Mouse (Mus musculus) urinary bladder, postnatal 14 days (tissue): ENCODE data around the gene Lum.

Experiments used
- DNase-seq: peaks from one replicate; pipeline ENCODE4 v3.0.0; 2021; ENCODE audit warnings: low spot score

Lum gene

DNA sequence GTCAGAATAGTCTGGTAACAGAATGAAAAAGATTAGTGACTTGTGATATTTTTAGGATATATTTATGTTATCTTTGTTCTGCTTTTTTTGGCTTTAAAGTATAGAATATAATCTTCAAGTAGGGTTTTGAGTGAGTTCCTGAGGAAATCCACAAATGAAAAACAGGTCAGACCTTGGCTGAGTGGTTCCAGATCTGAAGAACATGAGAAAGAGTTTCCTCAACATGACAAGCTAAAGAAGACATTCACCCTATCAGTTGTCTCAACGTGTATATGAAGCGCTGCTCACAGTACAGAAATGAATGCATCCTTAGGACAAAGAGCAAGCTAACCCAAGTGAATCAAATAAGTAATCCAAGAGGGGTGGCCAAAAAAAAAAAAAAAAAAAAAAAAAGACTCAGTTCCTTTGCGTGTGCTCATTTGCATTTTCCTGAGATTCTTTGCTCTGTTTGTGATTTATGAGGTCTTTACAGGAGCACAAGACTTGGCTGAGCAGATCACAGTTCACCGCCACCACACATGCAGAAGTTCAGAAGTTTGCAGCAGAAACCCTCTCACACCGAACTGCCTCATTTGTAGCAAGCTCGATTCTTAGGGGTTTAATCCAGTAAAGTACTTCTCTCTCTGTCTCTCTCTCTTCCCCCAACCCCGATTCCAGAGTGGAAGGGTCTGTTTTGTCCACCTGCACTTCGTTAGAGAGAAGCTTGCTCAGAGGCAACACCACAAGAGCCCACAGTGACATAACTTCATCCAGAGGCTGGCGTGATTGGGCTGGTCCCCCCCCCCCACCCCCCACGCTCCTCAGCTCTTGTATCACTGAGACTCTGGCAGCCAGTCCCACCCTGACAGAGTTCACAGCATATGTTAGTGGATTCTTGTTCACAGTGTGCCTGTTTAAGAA is at the start of gene Lum:
Lum (plus strand) TSS at position 172 of the 900 bp plus-strand sequence.
- peak; percentile 10 for DNase-seq

DNA sequence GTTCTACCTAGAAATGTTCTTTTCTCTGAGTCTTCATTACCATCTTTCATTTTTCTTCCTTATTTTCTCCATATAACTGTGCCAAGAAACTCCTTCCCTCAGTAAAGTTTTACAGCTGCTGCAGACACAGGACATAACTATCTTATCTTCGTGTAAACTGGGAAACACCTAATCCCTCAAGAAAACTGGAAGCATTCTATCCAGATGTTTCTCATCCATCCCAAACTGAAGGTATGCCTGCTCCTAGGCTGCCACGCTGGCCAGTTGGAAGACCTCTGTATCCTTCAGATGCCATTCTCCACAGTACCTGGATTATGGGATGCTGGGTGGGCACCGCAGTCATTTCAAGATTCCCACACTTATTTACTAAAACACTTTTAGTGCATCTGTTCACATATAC is 41.6 kb upstream of the Lum start:
- no peak for DNase-seq

DNA sequence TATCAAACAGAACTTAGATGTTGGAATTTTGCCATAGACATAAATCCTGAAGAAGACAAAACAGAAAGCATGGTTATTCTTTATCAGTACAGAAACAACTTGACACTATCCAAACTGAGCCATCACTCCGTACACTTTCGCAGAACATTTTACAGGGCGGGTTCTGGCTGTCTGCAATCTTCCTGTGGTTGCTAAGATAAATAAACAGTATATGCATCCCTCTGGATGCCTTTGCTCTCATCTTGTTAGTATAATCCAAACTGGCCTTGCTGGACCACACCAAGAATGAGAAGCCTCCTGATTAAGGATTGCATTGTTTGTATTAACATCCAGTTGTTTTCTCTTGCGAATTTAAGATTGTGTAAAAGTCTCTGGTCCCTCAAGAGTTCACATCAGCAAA is 29.2 kb upstream of the Lum start:
- no peak for DNase-seq

DNA sequence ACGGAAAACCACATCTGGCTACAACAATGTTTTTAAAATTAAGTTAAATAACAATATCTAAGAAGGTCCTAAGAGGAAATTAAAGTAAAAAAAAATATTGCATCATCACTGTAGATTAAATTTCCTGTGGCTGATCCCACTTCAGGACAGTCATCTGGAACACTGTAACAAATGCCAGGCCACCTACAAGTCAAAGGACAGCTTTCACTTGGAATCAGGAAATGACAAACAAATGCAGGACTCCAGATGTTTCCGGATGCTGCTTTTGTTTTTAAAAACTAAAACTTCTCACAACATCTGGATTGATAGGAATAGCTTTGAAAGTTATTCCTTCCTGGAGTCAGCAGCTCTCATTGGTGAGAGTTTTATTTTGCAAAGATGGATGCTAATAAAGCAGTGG is 28.0 kb upstream of the Lum start:
- no peak for DNase-seq

DNA sequence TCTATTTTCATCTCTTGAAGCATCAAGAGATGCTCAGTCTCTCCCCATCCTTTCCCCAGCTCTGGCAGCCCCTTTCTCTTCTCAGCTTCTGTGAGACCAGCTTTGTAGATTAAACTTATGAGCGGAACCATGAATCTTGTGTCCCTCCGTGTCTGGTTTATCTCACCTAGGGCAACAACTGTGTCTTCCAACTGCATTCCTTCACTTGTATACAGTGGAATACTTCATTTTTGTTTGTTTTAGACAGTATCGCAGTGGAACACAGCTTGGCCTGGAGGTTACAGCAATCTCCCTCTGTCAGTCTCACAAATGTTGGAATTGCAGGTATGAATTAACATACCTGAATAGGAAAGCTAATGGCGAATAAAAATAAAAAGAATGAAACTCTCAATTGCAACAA is 26.7 kb upstream of the Lum start:
- no peak for DNase-seq

DNA sequence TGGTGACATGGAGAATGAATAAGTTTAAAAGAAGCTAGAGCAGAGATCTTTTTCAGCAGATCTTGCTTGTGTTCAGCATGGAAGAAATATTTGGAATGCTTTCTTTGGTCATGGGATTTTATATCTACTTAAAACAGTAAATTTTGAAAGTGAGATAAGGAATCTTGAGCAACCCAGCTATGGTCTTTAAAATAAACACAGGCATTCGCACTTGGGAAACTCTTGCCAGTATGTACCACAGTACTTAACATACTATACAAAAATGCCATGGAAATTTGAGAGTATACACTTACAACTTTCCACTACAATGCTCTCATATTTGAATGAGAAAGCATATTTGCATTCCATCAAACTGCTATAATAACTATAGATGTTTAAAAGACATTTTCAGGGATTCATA is 17.2 kb upstream of the Lum start:
- no peak for DNase-seq

DNA sequence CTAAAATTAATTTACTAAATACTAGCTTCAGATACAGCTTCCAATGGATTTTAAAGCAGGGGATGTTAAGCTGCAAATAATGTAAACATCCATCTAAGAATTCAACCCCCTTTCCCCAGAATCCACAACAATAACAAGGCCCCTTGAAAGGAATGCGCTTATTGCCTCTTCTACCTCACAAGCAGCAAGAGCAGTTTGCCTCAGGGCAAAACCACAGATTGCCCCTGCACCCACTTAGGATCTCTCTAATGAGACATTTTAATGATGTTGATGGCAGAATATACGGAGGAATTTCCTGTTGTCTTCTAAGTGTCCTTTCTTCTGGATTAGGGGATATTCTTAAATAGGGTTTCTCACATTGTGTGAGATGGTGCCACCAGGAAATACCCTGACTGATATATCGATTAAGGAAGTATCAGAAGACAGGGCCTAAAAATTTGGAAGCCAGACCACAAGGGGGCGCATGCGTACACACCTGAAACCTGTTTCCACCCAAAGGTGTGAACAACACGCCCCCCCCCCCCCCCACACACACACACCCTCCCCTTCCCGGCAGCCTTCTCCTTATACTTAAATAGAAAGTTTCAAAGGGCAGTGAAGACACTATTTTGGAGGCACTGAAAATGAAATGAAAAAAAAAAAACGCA is 2.7 kb downstream of the Lum start:
- peak; percentile 15 for DNase-seq

DNA sequence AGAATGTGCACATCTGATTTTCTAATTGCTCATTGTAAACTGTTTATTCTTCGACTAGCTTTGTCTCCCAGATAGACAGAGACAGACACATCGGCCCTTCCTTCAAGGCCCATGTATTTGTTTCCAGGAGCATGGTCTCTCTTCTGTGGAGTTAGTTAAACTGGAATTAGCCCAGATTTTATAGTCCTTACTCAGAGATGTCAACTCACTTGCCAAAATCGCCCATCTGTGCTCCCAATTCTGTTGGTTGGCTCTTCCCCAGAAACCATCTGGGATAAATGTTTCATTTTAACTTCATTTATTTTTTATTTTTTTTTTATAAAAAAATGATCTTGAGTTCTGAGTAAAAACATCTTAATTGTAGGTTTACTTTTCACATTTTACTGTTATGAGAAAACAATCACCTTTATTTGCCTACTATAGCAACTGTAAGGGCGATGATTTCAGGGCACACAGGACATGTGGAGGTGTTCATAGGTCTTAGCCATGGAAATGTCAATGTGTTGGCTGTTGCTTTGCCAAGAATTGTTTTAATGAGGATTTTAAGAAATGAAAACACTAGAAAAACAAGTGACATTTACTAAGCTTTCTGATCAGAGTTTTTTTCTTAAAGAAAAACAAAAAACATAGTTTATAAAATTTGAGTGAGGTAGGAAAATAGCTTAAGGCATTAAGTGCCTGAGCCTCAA is 17.8 kb downstream of the Lum start:
- no peak for DNase-seq

DNA sequence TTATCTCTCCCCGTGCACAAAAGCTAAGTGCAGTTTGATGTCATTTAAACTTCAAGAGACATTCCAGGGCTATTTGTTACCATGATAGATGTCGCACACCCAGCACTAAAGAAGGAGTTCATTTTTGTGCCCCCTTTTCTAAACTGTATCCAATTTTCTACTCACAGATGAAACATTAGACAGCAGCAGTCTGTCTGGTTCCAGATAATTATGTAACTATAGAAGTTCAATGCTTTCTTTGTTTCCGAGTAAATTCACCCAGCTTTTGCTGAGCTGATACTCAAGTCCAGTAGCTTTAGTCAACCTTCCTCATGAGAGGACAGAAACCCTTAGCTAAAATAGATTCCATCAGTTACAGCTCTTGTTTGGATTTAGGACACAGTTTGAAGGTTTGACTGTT is 19.2 kb downstream of the Lum start:
- DNase-seq, result no peak

DNA sequence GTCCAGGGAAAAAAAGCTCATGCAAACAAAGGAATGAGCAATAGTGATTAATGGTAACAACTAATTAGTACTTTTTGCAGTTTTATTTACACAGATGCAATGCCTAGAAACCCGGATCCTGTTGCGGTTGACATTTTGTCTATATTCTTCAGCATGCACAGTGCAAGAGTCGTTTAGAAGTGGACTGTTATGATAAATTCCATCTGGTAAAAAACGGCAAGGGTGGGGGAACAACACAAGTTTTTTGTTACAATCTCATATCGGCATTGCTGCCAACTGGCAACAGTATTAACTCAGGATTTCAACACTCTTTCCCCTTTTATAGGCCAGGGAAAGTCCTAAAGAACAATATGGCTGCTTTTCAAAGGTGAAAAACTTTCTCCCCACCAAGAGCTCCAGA is 22.2 kb downstream of the Lum start:
- peak; percentile 45 for DNase-seq

DNA sequence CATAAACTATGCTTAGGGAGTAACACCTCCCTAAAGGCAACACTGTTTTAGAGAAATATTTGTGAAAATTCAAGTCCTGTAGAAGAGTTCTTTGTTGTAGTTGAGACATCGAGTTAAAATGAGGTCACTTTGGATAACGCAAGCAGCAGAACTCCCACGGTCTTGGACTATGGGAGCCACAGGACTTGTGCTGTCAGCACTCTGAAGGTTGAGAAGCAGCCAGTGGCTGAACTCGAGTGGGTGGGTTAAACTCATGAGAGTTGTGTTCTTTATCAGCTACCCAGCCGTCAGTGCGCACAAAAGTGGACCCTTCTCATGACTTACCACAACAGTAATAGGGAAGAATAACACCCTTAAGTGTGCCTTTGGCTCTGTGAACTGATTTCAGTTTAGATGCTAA is 24.6 kb downstream of the Lum start:
- peak; percentile 19 for DNase-seq

DNA sequence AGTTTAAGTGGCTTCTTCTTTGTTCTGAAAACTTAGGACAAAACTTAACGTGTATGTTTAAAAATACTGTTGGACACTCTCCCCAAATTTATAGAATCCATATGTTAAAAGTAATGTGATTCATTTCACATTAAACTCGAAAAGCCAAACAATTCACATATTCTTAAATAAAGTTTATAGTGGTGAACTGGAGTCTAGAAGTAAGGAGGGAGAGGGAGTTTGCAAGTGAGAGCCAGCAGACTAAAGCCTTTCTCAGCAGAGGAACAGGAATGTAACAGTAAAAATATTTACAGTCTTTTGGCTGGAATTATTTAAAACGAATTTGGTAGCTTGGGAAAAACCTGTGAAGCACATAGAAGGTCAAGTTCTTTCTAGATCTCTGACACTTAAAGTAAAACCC is 26.1 kb downstream of the Lum start:
- no peak for DNase-seq

DNA sequence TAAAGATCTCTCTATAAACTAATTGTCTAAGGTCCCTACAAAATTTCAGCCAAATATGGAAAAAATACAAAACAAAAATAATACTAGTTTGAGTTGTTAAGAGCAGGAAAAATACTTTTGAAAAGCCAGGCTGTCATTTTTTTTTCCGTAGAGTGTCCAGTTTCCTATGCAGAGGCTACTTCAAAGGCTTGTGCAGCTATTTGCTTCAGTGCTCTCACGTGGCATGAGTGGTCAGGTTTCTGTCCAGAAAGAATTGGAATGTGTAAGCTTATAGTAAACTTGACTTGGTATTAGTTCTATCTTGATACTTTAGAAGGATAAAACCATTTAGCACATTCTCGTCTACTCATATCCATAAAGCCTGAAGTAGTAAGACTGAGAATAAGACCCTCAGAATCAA is 26.8 kb downstream of the Lum start:
- DNase-seq, result no peak

DNA sequence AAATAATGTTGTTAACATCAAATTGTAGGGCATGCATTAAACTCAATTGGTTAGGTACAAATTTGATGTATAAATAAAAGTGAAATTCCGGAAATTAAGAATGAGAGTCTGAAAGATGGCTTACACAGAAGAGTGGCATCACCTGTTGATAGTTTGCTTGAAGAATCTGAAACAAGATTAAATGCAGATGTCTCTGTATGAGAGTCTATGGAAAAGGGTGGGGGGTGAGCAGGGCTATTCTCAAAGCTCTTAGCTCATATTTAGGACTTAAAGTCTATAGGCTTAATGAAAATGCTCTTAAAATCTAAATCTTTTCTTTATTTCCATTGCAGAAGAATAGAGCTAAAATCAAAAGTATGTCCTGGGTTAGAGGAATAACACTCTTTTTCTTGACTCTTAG is 30.8 kb downstream of the Lum start:
- DNase-seq, result no peak

DNA sequence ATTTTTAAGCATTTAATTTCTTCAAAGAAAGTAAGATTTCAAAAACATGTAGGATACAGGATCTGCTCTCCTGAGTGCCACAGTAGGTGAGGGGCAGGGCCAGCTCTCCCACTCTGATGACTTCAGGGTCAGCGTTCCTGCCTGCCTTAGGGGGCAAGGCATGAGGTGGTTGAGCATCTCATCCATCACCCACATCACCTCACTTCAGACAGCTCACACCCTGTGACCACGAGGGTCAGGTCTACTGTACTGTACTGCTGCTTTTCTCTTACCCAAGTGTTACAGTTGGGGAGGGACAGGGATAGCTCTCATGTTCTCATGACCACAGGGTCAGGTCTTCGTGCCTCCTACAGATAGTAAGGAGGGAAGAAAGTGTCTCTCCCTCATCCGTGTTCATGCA is 36.8 kb downstream of the Lum start:
- no peak for DNase-seq

DNA sequence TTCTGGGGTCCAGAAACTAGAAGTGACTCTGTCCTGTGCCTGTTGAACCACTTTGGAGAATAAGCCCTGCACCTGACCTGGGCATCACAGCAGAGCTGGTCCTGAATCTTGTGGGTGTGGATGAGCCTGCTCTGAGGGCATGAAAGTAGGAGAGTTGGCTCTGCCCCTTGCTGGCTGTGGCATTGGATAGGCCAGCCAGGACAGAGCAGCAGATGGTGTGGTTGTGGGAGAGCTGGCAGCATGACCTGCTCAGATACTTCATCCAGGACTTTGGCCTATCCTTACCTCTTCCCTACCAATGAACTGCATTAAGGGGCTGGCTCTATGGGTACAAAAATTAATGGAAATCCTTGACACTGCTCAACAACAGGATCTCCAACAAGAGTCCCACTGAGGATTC is 38.3 kb downstream of the Lum start:
- DNase-seq, result no peak

DNA sequence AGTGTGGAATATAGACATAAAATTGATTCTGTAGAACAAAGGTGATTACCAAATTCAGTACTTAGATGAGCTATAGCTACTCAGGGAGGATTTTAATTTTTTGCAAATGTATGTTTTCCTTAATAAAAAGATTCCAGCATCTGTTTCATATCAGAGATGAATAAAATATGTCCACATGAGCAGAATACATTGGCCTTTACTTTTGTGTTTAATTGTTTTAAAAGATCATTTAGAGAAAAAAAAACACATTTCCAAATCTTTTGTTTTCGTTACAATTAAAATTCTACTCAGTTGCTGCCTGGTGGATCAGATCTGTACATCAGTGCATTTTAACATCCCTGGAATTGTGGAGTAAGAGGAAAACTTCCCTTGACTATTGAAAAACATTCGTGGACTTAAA is 41.7 kb downstream of the Lum start, which contains the start of gene Kera:
Kera (plus strand) TSS at position 301 of the 400 bp plus-strand sequence.
- no peak for DNase-seq
